Mouse (Mus musculus): Measurements from ENCODE around the gene Itgb2.

DNA sequence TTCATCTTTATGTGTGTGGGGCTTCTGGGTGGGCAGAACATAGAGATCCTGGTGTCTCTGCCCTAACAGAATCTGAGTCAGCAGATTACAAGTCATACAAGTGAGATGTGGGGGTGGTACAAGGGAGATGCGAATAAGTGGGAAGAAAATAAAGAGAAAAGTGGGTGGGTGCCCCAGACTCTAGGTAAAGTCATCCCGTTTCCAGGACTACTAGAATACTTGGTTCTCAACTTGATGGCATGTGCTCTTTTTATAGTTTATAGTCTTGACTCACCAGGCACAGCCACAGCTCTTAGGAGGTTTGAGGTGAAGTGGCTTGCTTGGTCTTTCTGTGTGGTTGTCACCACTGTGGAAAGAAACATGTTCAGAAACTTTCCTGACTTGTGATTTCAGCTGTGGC lies 66.0 kb downstream of the Itgb2 start:
- TF ChIP-seq CTCF (IDR thresholded peaks at IDR 0.05; ENCODE audit: low read depth, low read length) (no peak), POLR2A (IDR thresholded peaks at IDR 0.05; ENCODE audit: borderline replicate concordance, low read depth, low read length) (no peak)

Measured in bone marrow macrophage, adult 2 months (primary cell).